Mouse (Mus musculus) cortical plate, adult 2 months (tissue): ENCODE measurements around the gene Lrrc18.

Source experiments
- CTCF ChIP-seq: fragments of 200-500 bp; IDR thresholded peaks from 2 replicates; pipeline ENCODE4 v1.5.1; 2011; ENCODE audit warnings: mild to moderate bottlenecking, control low read depth, low read length; ENCODE audit not compliant: insufficient read depth; ENCODE audit errors: extremely low read depth
- POLR2A ChIP-seq: fragments of 200-500 bp; IDR thresholded peaks from 2 replicates; pipeline ENCODE4 v1.6.1; 2011; ENCODE audit warnings: mild to moderate bottlenecking, low read length, control low read depth; ENCODE audit not compliant: insufficient read depth; ENCODE audit errors: extremely low read depth

DNA sequence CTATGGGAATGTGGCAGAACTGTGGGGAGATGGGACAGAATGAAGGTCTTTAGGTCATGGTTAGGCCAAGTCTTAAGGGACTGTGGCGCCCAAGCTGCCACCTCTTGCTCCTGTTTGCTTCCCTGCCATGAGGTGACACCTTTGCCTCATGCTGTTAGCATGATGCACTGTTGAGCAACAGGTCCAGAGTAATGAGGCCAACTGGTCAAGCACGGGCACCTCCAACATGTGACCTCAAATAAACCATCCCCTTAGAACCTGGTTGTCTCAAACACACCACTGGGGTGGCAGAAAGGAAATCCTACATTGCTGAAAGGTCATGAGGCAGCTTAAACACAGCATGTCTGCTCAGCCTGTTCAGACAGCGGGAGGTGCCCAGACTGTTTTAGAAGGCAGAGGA, 27.9 kb downstream of the Lrrc18 start:
- TF ChIP-seq CTCF (no peak), POLR2A (no peak)
